Mouse (Mus musculus) ES-E14 (cell line): ENCODE data around the gene Ankrd50.

ENCODE experiments used
- CHD2 ChIP-seq: IDR thresholded peaks from 2 replicates; pipeline ENCODE4 v1.6.1; 2014; ENCODE audit warnings: mild to moderate bottlenecking, low read depth, low read length, inconsistent platforms
- HCFC1 ChIP-seq: IDR thresholded peaks from 2 replicates; pipeline ENCODE4 v1.6.1; 2012; ENCODE audit warnings: low read length, inconsistent platforms, borderline replicate concordance; ENCODE audit not compliant: insufficient read depth
- MAFK ChIP-seq: IDR thresholded peaks from 2 replicates; pipeline ENCODE4 v1.6.1; 2014; ENCODE audit warnings: mild to moderate bottlenecking, low read depth, low read length, inconsistent platforms; ENCODE audit not compliant: insufficient read depth
- ZC3H11A ChIP-seq: IDR thresholded peaks from 2 replicates; pipeline ENCODE4 v1.6.1; 2012; ENCODE audit warnings: low read depth, mild to moderate bottlenecking, inconsistent platforms, low read length, borderline replicate concordance
- ZNF384 ChIP-seq: IDR thresholded peaks from 2 replicates; pipeline ENCODE4 v1.6.1; 2012; ENCODE audit warnings: low read depth, low read length, inconsistent platforms

DNA sequence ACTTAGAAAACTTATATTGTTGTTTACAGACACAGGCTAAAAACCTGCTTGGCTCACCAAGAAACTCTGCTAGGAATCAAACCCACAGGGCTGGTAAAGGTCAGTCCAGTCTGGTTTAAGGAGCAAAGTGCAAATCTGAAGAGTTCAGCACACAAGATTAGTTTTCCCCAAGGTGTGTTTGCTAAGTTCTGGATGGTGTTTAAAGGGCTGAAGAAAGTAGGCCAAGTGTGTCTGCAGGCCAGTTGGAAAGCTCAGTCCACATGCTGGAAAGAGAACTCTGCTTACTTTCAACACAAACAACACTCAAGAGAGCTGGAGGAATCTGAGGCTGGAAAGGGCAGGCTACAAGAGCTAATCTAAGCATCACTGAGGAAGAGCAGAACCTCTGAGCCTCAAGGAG is 13.1 kb downstream of the Ankrd50 start:
- TF ChIP-seq HCFC1 = no peak
- TF ChIP-seq CHD2 = no peak
- no peak for TF ChIP-seq ZNF384
- TF ChIP-seq ZC3H11A = no peak
- TF ChIP-seq MAFK = no peak
